Mouse (Mus musculus): ENCODE measurements around the gene Spns3. TPM values are rescaled to one million over a fixed set of nuclear protein-coding genes. Genes with fewer than 3 reads are reported as not detected.

Spns3 gene
- polyA plus RNA-seq, 1 experiment from 2014 or later: 1.9 TPM

DNA sequence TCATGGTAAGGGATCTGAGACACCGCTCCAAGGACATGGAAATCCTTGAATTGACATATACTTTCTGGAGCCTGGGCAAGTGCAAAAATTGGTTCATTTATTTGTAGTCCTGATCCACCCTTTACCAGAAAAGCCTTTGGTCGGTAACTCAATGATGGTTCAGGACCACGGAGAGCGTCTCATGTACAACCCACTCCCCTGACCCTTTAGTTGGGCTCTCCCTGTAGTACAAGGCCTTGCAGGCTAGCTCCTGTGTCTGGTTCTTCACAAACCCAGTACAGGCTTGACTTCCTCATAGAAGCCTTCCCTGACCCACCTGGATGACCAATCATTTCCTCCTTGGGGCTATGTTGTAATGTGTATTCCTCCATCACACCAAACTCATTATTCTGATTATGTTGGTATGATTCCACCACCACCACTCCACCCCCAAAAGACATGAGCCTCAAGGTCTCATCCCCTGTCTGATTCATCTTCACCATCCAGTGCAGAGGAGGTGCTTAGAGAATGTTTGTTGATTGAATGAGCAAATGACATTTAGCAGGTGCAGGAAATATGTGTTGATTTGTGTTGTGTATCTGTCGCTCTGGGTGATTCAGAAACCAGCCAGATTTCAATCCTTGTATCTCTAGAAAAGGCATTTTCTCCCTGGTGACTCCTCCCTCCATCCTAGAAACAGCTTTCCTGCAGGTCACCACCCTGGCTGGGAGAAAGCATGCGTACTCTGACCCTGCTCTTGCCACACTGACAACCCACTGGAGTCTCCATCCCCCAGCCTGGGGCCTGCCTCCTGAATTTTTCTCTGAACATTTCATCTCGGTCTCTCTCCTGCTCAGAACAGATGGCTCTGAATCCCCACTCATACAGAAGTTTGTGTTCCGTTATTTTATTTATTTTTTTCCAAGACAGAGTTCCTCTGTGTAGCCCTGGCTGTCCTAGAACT, 56.0 kb downstream of the Spns3 start:
- no peaks in the 10 kb centered on the region for H3K36me3 ChIP-seq (replicated peaks; ENCODE audit: insufficient read depth, low read length)
- H3K4me1 ChIP-seq (ENCODE audit: insufficient read depth): peaks cover 11% of the 10 kb centered on the region
- H3K4me3 ChIP-seq (ENCODE audit: low read depth, low read length): no peak overlapping the region
- no peak for DNase-seq
- no peak overlapping the region for H3K27ac ChIP-seq (ENCODE audit: low read depth)
- WGBS (ENCODE audit: insufficient replicate concordance): 39% methylated on average over 8 of the region's 8 CpGs
- H3K4me2 ChIP-seq (ENCODE audit: low read depth, low read length): no peak overlapping the region
- ATAC-seq: no peak
- H3K9me3 ChIP-seq (ENCODE audit: low read length): no peaks in the 10 kb centered on the region
- no peak overlapping the region for H3K9ac ChIP-seq (replicated peaks)
- peaks cover 14% of the 10 kb centered on the region; the same call in 1 of the 2 replicates for H3K27me3 ChIP-seq (ENCODE audit: insufficient read depth, low read length)
- TF ChIP-seq CTCF (IDR thresholded peaks at IDR 0.05; ENCODE audit: low read depth) (no peak), EP300 (IDR thresholded peaks at IDR 0.05; ENCODE audit: low read depth) (no peak)

- ATAC-seq: no peak
- Histone ChIP-seq H3K4me2 (ENCODE audit: low read depth, low read length) (no peak overlapping the region), H3K27me3 (ENCODE audit: insufficient read depth, low read length) (peaks cover 23% of the 10 kb centered on the region), H3K9me3 (ENCODE audit: low read length) (no peaks in the 10 kb centered on the region), H3K36me3 (replicated peaks; ENCODE audit: insufficient read depth, low read length) (no peaks in the 10 kb centered on the region), H3K4me3 (ENCODE audit: low read depth, low read length) (no peak overlapping the region), H3K9ac (replicated peaks) (no peak overlapping the region), H3K27ac (ENCODE audit: low read depth) (no peak overlapping the region), H3K4me1 (ENCODE audit: insufficient read depth) (peaks cover 23% of the 10 kb centered on the region)
- WGBS (ENCODE audit: insufficient replicate concordance): 55% methylated on average over 15 of the region's 15 CpGs
- DNase-seq: no peak
- TF ChIP-seq EP300 (IDR thresholded peaks at IDR 0.05; ENCODE audit: low read depth): no peak
Measured at GRCm38 (mm10) chr11:72491130-72491960, 59.0 kb downstream of the Spns3 start.

DNA sequence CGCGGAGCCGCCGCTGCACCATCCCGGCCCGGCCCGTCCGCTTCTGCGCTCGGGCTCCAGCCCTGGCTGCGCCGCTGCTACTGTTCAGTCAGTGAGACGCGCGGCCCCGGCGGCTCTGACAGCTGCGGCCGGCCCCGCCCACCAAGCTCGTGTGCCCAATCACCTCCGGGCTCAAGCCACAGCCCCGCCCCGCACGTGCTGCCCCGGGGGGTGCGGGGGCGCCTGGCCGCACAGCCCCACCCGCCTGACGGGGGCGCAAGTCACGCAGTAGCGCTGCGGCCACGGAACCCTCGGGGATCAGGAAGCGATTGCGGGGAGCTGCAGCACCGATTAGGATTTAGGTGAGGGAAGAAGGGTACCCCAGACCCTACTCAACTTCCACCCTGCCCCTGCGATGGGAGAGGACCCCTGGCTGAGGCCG, 60.4 kb downstream of the Spns3 start, which contains the start of gene Spns2:
Gene Spns2 (minus strand): TSS at position 24 of the 421 bp plus-strand sequence.
- Histone ChIP-seq H3K36me3 (replicated peaks; ENCODE audit: insufficient read depth, low read length) (no peaks in the 10 kb centered on the region), H3K9me3 (ENCODE audit: low read length) (no peaks in the 10 kb centered on the region), H3K4me1 (ENCODE audit: insufficient read depth) (peaks cover 25% of the 10 kb centered on the region), H3K27ac (ENCODE audit: low read depth) (peak within 1 kb of the TSS; percentile 5; the same call in 1 of the 2 replicates), H3K9ac (replicated peaks) (peak within 1 kb of the TSS; percentile 48), H3K4me2 (ENCODE audit: low read depth, low read length) (peak within 1 kb of the TSS; percentile 93), H3K4me3 (ENCODE audit: low read depth, low read length) (peak within 1 kb of the TSS; percentile 49), H3K27me3 (ENCODE audit: insufficient read depth, low read length) (peaks cover 23% of the 10 kb centered on the region)
- no peak for TF ChIP-seq EP300 (IDR thresholded peaks at IDR 0.05; ENCODE audit: low read depth)
- TF ChIP-seq CTCF (IDR thresholded peaks at IDR 0.05; ENCODE audit: low read depth): peak; percentile 62
- DNase-seq (peak; percentile 88), ATAC-seq (peak; percentile 83)
- WGBS (ENCODE audit: insufficient replicate concordance): 2% methylated on average over 22 of the region's 42 CpGs

- TF ChIP-seq EP300 (IDR thresholded peaks at IDR 0.05; ENCODE audit: low read depth) (no peak), CTCF (IDR thresholded peaks at IDR 0.05; ENCODE audit: low read depth) (no peak)
- Histone ChIP-seq H3K4me1 (ENCODE audit: insufficient read depth) (peaks cover 30% of the 10 kb centered on the region), H3K9ac (replicated peaks) (peak overlapping the region; percentile 48), H3K36me3 (replicated peaks; ENCODE audit: insufficient read depth, low read length) (no peaks in the 10 kb centered on the region), H3K27me3 (ENCODE audit: insufficient read depth, low read length) (peaks cover 23% of the 10 kb centered on the region), H3K9me3 (ENCODE audit: low read length) (no peaks in the 10 kb centered on the region), H3K4me3 (ENCODE audit: low read depth, low read length) (peak overlapping the region; percentile 49), H3K4me2 (ENCODE audit: low read depth, low read length) (peak overlapping the region; percentile 93), H3K27ac (ENCODE audit: low read depth) (no peak overlapping the region)
- ATAC-seq: peak; percentile 18; the same call in 1 of the 2 replicates
- no peak for DNase-seq
- WGBS (ENCODE audit: insufficient replicate concordance): 5% methylated on average over 26 of the region's 42 CpGs
Measured at GRCm38 (mm10) chr11:72489397-72489796, 60.9 kb downstream of the Spns3 start.

- Histone ChIP-seq H3K36me3 (replicated peaks; ENCODE audit: insufficient read depth, low read length) (no peaks in the 10 kb centered on the region), H3K27me3 (ENCODE audit: insufficient read depth, low read length) (peaks cover 23% of the 10 kb centered on the region), H3K4me2 (ENCODE audit: low read depth, low read length) (peak overlapping the region; percentile 93), H3K9ac (replicated peaks) (peak overlapping the region; percentile 48; the same call in 1 of the 2 replicates), H3K4me3 (ENCODE audit: low read depth, low read length) (peak overlapping the region; percentile 49), H3K4me1 (ENCODE audit: insufficient read depth) (peaks cover 30% of the 10 kb centered on the region), H3K9me3 (ENCODE audit: low read length) (no peaks in the 10 kb centered on the region), H3K27ac (ENCODE audit: low read depth) (peak overlapping the region; percentile 5; the same call in 1 of the 2 replicates)
- ATAC-seq (peak; percentile 19; the same call in 1 of the 2 replicates), DNase-seq (peak; percentile 50)
- 2% methylated on average over 33 of the region's 38 CpGs for WGBS (ENCODE audit: insufficient replicate concordance)
- no peak for TF ChIP-seq CTCF (IDR thresholded peaks at IDR 0.05; ENCODE audit: low read depth)
- no peak for TF ChIP-seq EP300 (IDR thresholded peaks at IDR 0.05; ENCODE audit: low read depth)
Measured at GRCm38 (mm10) chr11:72488753-72489271, 61.5 kb downstream of the Spns3 start.
